Mouse (Mus musculus) large intestine, adult 2 months (tissue): ENCODE measurements around the gene Fktn. TPM values are rescaled to one million over a fixed set of nuclear protein-coding genes. Genes with fewer than 3 reads are reported as not detected.
A peak's percentile ranks its signal among the peaks of the same experiment; 100 is the strongest.
"Not testable (repeated sequence)": the region's sequence is repeated elsewhere in the genome, so short reads cannot be mapped to it uniquely, and the experiment has no call there.

ENCODE experiments used
- DNase-seq: peaks from one replicate; pipeline ENCODE4 v3.0.0-alpha.2; 2012; ENCODE audit warnings: low read depth, low spot score
- WGBS: fragments of 180-500 bp; shearing (Covaris S2); methylation state at CpG from one replicate; pipeline ENCODE4 v1.1.7; 2018; 5-methylcytosine and 5-hydroxymethylcytosine counted together
- polyA plus RNA-seq: library from polyadenylated mRNA; depleted of rRNA; stranded (reverse); fragments of >200 nt; gene quantifications from 2 replicates; pipeline ENCODE4 v1.2.3, GENCODE M21; 2012

Gene Fktn
- polyA plus RNA-seq, 1 experiment = 2.7 TPM

DNA sequence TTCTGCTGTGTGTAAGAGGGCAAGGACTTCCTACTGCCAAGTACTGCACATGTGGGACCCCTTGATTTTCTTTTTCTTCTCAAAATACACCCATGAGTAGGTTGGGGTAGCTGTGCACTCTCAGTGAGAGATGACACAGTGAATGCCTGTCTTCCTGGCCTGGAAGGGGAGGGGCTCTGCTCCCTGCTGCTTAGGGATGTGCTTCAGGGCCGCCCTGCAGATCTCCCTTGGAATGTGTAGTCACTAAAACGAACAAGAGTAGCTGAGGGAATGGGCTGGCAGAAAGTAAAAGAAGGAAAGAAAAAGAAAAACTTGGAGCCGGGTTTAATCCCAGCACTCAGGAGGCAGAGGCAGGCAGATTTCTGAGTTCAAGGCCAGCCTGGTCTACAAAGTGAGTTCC lies 48.7 kb downstream of the Fktn start:
- WGBS = 74% methylated on average over 3 of the region's 3 CpGs
- no peak for DNase-seq

DNA sequence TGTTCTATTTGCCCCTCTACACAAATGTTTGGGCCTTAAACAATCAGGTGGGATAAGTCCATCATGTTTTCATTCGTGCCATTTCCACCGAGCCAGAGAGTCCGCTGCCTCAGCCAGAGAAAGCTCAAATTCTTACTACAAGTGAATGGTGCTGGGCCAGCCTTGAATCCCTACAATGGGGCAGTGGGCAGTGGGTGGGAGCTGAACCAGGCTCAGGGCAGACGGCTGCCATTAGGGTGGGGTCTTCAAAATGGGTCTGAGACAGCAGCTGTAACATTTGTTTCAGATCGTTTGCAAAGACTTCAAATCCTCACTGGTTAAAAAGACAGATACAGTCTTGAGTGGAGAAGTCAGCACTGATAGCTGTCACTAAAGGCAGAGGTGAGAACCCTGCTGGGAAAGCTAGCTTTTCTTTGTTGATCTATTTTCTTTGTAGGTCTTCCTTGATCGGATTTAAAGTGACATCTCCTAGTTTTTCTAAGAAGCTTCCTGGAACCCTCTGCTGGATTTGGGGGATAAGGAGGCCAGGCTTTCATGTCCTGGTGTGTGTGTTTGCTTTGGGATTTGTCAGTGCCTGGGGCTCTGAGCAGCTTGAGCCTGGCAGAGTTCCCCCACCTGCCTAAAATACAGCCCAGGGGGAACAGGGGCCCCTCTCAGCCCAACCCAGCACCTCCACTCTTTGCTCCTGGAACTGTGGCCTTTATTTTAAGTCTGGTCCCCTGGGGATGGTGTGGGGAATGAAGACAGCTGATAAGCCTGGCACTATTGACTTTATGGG lies 57.3 kb downstream of the Fktn start:
- DNase-seq = no peak
- WGBS = 55% methylated on average over 6 of the region's 6 CpGs

- 51% methylated on average over 5 of the region's 5 CpGs for WGBS
- peak; percentile 46 for DNase-seq
Observed at GRCm38 (mm10) chr4:53772004-53772403, 58.2 kb downstream of the Fktn start.

DNA sequence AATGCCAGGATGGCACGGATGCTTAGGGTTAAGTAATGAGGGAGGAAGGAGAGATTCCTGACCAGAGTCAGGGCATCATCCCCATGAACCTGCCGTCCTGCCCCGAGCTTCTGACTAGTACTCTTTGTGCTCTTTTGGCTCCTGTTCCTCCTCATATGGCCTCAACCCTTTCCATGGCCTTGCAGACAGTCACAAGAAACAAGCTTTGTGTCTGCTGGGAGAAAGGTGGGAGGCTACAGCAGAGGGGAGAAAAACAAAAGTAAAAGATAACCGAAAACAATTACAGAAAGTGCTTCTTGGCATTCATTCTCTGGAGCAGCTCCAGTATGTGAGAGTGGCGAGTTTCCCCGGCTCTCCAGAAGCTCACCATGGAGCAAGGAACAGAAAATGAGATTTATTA lies 60.1 kb downstream of the Fktn start:
- no peak for DNase-seq
- 70% methylated on average over 6 of the region's 6 CpGs for WGBS

DNA sequence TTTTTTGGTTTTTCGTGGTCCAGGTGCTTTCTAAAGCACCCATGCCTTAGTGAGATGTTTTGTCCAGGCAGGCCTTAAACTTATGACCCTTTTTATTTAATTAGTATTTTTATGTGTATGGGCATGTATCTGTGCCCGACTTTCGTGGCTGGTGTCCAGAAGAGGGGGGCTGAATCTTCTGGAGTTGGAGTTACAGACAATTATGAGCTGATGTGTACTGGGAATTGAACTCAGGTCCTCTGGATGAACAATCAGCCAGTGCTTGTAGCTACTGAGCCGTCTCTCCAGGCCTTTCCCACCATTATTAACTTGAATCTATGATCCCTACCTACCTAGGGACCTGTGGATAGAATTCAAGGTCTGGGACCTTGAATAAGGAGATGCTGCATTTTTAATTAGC lies 67.6 kb downstream of the Fktn start:
- no peak for DNase-seq
- WGBS = 66% methylated on average over 4 of the region's 4 CpGs

DNA sequence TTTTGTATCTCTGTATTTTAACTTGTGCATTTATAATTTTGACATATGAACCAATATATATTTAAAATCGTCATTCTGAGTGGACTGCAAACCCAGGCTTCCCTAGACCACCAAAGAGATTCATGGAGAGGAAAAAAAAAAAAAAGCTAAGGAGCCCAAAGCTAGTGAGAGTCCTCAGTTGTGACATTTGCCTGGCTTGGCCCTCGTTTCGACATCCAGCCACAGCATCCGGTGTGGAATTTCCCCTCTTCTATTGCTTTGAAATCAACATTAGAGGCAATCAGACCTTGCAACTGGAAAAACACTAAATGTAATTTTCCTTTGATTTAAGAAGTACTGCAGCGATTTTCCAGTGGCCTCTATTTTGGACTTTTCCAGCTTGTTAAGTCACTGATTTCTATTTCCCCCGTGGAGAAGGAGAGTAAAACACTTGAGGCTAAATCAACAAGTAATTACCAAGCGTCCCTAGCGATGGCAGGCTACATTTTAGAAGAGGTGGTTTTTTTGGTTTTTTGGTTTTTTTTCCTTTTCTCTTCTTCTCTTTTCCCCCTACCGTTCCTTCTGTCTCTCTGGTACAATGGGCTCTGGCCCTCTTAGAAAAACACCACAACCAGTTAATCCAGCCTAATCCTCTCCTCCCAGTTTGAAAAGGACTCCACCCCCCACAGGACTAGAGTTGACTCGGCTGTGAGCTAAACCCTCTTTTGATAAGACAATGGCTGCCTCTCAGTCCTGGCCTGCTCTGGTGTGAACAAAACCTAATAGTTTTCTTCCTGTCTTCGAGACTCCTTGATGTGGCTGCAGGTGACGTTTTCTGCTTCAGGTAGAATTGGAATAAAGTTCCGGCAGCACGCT lies 68.6 kb downstream of the Fktn start:
- DNase-seq = no peak
- WGBS = 47% methylated on average over 14 of the region's 14 CpGs

DNA sequence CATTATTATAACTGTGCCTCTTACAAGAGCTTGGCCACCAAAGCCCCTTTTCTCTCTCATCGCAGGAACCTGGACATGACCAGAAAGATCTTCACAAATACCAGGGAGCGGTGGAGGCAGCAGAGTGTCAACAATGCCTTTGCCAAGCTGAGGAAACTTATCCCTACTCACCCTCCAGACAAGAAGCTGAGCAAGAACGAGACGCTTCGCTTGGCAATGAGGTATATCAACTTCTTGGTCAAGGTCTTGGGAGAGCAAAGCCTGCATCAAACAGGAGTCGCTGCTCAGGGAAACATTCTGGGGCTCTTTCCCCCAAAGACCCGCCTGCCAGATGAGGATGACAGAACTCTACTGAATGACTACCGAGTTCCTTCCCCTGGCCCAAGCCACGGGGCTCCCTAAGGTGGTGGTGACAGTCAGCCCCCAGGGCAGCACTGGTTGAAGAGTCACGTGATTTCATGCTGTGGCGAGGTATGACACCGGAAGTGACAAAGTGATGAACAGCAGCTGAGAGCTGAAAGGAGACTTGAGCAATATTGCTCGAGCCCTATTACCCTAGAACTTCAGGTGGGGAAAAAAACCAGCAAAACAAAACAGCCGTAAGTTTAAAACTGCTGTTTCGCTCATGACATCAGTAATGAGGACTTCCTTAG lies 72.1 kb downstream of the Fktn start:
- 79% methylated on average over 15 of the region's 15 CpGs for WGBS
- no peak for DNase-seq

- no peak for DNase-seq
- 61% methylated on average over 5 of the region's 5 CpGs for WGBS
Observed at GRCm38 (mm10) chr4:53786851-53787250, 73.1 kb downstream of the Fktn start.

- WGBS = 26% methylated on average over 4 of the region's 4 CpGs
- no peak for DNase-seq
Observed at GRCm38 (mm10) chr4:53789346-53789745, 75.5 kb downstream of the Fktn start.

DNA sequence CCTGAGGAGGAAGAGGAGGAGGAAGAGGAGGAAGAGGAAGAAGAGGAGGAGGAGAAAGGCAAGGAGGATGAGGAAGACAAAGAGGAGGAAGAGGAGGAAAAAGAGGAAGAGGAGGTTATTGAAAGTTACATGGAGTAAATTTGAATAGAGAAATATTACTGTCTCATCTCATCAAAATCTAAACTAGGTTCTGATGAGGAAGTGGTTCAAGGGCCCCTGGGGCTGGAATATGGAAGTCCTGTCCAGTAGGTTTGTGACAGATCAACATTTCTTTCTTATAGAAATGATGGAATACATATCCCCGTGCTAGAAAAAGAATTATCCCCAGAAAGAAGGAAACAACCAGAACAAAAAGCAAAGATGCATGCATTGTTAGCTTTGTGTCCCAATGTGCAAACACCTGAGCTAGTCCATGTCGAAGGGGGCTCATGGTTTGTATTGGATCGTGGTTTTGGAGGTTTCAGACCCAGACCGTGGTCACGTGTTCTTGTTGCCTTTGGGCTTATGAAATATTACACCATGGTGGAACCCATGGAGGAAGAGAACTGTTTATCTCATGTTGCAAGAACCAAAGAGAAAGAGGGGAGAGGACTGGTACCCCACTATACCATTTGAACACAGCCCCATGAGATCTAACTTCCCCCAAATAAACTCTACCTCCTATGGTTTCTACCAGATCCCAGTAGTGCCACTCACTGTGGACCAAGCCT lies 80.6 kb downstream of the Fktn start:
- 89% methylated on average over 5 of the region's 5 CpGs for WGBS
- no peak for DNase-seq

DNA sequence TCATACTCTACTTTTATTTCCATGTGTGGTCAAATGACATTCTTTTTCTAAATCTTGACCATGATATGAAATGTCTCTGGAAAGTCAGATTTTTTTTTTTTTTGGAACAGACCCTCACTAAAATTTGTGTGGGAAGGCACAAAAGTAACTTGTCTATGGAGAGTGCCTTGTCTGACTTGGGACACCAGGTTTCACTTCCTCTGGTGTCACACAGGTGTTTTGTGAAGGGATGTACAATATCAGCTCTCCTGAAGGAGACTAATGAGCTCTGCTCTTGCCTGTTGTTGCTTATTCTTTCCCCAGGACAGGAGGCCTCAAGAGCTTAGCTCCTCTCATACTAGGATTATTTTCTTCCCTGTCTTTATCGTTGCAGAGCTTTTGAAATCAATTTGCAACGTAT lies 81.3 kb downstream of the Fktn start:
- no peak for DNase-seq
- WGBS = 79% methylated on average over 2 of the region's 2 CpGs

- WGBS = 73% methylated on average over 2 of the region's 2 CpGs
- DNase-seq = no peak
Observed at GRCm38 (mm10) chr4:53795706-53796105, 81.9 kb downstream of the Fktn start.

DNA sequence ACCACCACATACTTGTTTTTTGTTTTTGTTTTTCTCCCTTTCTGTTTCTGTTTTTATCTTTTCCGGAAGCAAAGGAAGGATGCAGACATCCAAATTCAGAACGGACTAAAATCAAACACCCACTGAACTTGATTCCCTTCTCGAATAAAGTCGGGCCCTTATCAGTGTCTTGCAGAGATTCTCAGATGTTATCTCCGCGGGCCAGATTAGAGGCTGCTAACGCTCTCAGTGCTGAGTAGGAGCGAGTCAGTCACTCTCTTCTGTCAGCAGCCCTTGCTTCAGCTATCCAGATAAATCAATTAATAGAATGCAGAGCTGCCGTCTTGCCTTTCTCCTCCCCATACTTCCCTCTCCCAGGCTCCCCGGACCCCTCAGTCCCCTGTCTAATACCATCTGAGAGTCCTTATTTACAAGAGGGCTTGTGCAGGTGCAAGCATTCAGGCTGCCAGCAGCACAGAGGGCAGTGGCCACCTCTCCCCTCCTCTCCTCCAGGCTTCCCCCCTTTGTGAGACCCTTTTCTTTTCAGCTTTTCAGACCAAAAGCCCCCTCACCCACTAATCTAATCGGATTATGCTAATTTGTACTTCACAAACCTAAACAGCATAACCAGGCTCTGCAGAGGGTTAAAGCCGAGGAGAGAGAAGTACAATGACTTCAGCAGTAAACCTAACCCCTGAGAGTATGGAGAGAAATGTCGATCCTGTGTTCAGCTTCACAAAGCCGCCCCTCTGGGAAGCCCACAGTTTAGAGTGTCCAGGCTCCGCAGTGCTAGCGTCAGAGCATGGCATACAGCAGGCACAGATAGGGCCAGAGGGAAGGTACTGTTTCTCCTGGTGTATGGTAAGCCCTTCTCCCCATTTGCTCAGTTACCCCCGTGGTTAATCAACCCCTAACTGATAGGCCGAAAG lies 83.3 kb downstream of the Fktn start:
- DNase-seq = no peak

DNA sequence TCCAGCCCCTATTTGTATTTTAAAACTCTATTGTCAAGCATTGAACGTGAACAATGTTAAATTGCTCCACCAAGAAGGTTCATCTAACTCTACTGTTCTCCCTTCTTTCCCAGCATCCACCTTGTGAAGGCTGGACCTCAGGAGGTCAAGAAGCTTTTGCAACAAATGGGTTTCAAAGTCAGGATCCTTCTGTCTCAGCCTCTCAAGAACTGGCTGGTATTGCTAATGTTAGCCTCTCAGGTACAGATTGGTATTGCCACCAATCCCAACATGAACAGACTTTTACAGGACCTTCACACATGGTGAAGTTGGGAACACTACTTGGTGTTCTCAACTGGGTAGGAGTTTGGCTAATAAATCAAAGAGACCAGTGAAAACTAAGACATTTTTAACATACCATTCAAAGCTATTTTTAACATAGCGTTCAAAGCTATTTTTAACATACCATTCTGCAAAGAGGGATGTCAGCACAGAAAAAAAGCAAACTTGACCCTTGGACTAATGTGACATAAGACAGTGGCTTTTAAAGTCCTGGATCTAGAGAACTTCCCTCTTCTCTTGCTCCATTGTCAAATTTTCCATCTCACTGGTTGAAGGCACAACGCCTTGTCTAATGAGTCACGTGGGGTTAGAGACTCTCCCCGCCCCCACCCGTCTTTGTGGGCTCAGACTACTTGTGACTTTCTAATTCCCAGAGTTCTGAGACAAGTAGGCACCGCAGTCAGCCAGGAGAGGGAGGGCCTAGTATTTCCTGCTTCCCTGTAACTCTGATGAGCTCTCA lies 85.3 kb downstream of the Fktn start:
- 42% methylated on average over 7 of the region's 7 CpGs for WGBS
- no peak for DNase-seq

More for the DNA sequence above, 83.3 kb downstream of the Fktn start:
- 38% methylated on average over 18 of the region's 18 CpGs for whole genome bisulfite sequencing

DNA sequence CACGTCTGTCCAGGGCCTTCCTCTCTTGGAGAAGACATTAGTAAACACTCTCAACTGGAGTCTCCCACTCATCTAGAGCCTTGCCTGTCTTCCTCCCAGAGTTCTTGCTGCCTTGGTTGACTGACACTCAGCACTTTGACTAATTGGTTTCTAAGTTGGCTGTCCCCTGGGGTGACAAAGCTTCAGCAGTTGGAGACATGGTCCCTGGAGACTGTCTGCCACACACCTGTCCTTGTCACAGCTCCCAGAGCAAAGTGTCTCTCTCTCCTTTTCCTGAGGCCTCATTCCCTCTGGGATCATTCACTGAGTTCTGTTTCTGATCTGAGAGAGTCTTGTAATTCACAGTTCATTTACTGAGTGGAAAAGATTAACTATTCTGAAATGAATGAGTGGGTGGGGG lies 86.0 kb downstream of the Fktn start:
- 66% methylated on average over 1 of the region's 1 CpGs for whole genome bisulfite sequencing
- no peak for DNase-seq

- DNase-seq = not testable (repeated sequence)
- WGBS = 91% methylated on average over 8 of the region's 8 CpGs
Observed at GRCm38 (mm10) chr4:53803674-53804073, 89.9 kb downstream of the Fktn start.

GRCm38 (mm10) chr4:53806428-53806827 lies 92.6 kb downstream of the Fktn start:
- DNase-seq = not testable (repeated sequence)
- WGBS = 83% methylated on average over 6 of the region's 6 CpGs

- no peak for DNase-seq
- WGBS = 56% methylated on average over 5 of the region's 5 CpGs
Observed at GRCm38 (mm10) chr4:53818320-53818719, 104.5 kb downstream of the Fktn start.
